Mouse (Mus musculus) testis, postnatal 10 days (tissue): Measurements from ENCODE around the gene Smpd3.

ENCODE experiments used
- DNase-seq: peaks from one replicate; pipeline ENCODE4 v3.0.0; 2021; ENCODE audit warnings: low spot score

Gene Smpd3

GRCm38 (mm10) chr8:106337852-106338521, at the start of gene Smpd3:
Smpd3 (minus strand) TSS chr8:106337988.
- peak; percentile 99 for DNase-seq

GRCm38 (mm10) chr8:106381026-106381425, 43.2 kb upstream of the Smpd3 start:
- no peak for DNase-seq

- no peak for DNase-seq
Observed at GRCm38 (mm10) chr8:106379357-106379756, 41.6 kb upstream of the Smpd3 start.

GRCm38 (mm10) chr8:106378501-106379048, 40.8 kb upstream of the Smpd3 start:
- DNase-seq, result no peak

GRCm38 (mm10) chr8:106376862-106377261, 39.1 kb upstream of the Smpd3 start:
- DNase-seq, result peak; percentile 58

- no peak for DNase-seq
Observed at GRCm38 (mm10) chr8:106375957-106376356, 38.2 kb upstream of the Smpd3 start.

GRCm38 (mm10) chr8:106369069-106369468, 31.3 kb upstream of the Smpd3 start:
- no peak for DNase-seq

- DNase-seq, result no peak
Observed at GRCm38 (mm10) chr8:106368501-106368900, 30.7 kb upstream of the Smpd3 start.

- no peak for DNase-seq
Observed at GRCm38 (mm10) chr8:106364837-106365236, 27.0 kb upstream of the Smpd3 start.

- no peak for DNase-seq
Observed at GRCm38 (mm10) chr8:106364278-106364677, 26.5 kb upstream of the Smpd3 start.

GRCm38 (mm10) chr8:106363321-106363720, 25.5 kb upstream of the Smpd3 start:
- no peak for DNase-seq

- no peak for DNase-seq
Observed at GRCm38 (mm10) chr8:106359650-106360338, 22.0 kb upstream of the Smpd3 start.

- no peak for DNase-seq
Observed at GRCm38 (mm10) chr8:106351135-106351534, 13.3 kb upstream of the Smpd3 start.

- no peak for DNase-seq
Observed at GRCm38 (mm10) chr8:106349398-106349797, 11.6 kb upstream of the Smpd3 start.

- DNase-seq, result no peak
Observed at GRCm38 (mm10) chr8:106346123-106346522, 8.3 kb upstream of the Smpd3 start.

GRCm38 (mm10) chr8:106343471-106343870, 5.7 kb upstream of the Smpd3 start:
- DNase-seq, result no peak

GRCm38 (mm10) chr8:106342828-106343227, 5.0 kb upstream of the Smpd3 start:
- DNase-seq, result no peak

GRCm38 (mm10) chr8:106338741-106339209, 987 bp upstream of the Smpd3 start:
- DNase-seq, result no peak

- DNase-seq, result peak; percentile 44
Observed at GRCm38 (mm10) chr8:106336561-106336960, 1.2 kb downstream of the Smpd3 start.

GRCm38 (mm10) chr8:106336031-106336430, 1.8 kb downstream of the Smpd3 start:
- DNase-seq, result no peak

GRCm38 (mm10) chr8:106335196-106335595, 2.6 kb downstream of the Smpd3 start:
- no peak for DNase-seq

GRCm38 (mm10) chr8:106333346-106333745, 4.4 kb downstream of the Smpd3 start:
- no peak for DNase-seq

GRCm38 (mm10) chr8:106332498-106332897, 5.3 kb downstream of the Smpd3 start:
- DNase-seq, result no peak
